Mouse (Mus musculus) brain, embryonic 14.5 days (tissue): ENCODE measurements around the gene Gsg1l. TPM values are rescaled to one million over a fixed set of nuclear protein-coding genes. Genes with fewer than 3 reads are reported as not detected.

ENCODE experiments used
- DNase-seq: peaks from one replicate; pipeline ENCODE4 v3.0.0-alpha.2; 2011; ENCODE audit warnings: low read depth
- CTCF ChIP-seq: fragments of 200-500 bp; IDR thresholded peaks from 2 replicates; pipeline ENCODE4 v1.5.1; 2012; ENCODE audit warnings: inconsistent platforms, mild to moderate bottlenecking, moderate library complexity, borderline replicate concordance; ENCODE audit not compliant: insufficient read depth, insufficient read length; ENCODE audit errors: extremely low read depth
- POLR2A ChIP-seq: fragments of 200-500 bp; IDR thresholded peaks from 2 replicates; pipeline ENCODE4 v1.6.1; 2012; ENCODE audit warnings: mild to moderate bottlenecking, inconsistent platforms, borderline replicate concordance; ENCODE audit not compliant: poor library complexity, insufficient read depth, insufficient read length, severe bottlenecking; ENCODE audit errors: extremely low read depth
- polyA plus RNA-seq: library from polyadenylated mRNA; depleted of rRNA; stranded (reverse); fragments of >200 nt; gene quantifications from 2 replicates; pipeline ENCODE4 v1.2.3, GENCODE M21; 2012

Gsg1l gene
- polyA plus RNA-seq, 1 experiment, result 26.6 TPM

DNA sequence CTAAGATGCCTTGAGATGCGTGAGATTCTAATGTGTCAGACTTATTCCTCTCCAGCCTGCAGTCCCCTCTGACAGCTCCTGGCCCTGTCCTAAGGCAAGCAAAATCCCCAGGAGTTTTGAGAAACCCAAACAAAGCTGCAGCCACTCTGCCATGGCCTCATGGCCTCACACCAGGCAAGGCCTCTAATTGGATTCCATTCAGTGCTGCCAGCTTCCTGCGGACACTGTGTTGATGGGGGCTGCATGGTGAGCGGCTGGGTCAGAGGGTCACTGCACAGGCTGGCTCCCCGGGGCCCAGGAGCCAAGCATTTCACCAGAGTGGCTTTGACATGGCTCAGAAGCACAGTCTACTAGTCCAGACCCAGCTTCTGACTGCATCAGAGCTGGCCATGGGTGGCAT, 92.7 kb downstream of the Gsg1l start:
- no peak for DNase-seq

DNA sequence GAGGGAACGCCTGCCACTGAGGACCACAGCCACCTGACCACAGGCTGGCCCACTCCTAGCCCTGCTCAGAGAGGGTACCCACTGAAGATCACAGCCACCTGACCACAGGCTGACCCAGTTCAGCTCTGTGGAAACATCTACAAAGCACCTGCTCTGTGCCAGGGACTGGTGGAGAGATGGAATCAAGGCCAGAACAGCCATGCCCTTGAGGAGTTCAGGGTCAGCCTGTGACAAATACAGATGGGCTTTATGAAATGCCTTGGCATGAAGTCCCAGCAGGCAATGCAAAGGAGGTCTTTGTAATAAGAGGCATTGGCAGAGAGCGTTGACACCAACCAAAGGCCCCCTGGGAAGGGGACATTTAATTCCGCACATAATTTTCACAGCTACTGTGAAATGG, 93.9 kb downstream of the Gsg1l start:
- DNase-seq, result no peak
- TF ChIP-seq POLR2A, result no peak
- no peak for TF ChIP-seq CTCF

More for the DNA sequence above, 92.7 kb downstream of the Gsg1l start:
- TF ChIP-seq CTCF (no peak), POLR2A (no peak)

DNA sequence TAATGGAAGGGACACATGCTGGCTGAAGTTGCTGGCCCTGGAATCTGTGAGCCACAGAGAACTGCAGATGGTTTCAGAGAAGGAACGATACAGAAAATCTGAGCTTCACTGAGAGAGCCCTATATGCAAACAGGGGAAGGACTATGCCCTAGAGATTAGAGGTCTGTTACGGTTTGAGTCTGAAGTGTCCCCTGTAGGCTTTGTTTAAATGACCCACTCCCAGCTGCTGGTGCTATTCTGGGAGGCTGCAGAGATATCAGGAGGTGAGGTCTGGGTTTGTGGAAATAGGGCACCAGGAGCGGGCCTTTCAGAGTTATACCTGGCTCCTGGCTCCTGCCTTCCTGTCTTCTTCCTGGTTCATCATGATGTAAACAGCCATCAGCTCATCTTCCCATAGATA, 95.1 kb downstream of the Gsg1l start:
- no peak for TF ChIP-seq POLR2A
- TF ChIP-seq CTCF, result no peak
- DNase-seq, result no peak

DNA sequence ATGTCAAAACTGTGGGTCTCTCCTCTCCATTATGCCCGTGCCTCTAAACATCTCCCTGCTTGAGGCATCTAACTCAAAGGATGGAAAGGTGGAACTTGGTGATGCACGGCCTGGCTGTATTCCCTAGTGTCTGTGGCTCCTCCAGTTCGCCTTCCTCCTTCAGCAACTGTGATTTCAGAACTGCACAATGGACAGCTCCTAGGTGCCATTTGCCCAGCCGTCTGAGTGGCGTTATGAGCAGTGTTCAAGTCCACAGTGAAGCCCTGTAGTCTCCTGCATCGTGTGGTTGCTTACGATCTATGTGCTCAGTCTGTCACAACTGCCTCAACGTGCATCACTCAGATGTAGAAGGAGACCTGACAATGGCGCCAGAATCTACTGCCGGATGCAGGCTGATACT, 96.6 kb downstream of the Gsg1l start:
- no peak for TF ChIP-seq POLR2A

DNA sequence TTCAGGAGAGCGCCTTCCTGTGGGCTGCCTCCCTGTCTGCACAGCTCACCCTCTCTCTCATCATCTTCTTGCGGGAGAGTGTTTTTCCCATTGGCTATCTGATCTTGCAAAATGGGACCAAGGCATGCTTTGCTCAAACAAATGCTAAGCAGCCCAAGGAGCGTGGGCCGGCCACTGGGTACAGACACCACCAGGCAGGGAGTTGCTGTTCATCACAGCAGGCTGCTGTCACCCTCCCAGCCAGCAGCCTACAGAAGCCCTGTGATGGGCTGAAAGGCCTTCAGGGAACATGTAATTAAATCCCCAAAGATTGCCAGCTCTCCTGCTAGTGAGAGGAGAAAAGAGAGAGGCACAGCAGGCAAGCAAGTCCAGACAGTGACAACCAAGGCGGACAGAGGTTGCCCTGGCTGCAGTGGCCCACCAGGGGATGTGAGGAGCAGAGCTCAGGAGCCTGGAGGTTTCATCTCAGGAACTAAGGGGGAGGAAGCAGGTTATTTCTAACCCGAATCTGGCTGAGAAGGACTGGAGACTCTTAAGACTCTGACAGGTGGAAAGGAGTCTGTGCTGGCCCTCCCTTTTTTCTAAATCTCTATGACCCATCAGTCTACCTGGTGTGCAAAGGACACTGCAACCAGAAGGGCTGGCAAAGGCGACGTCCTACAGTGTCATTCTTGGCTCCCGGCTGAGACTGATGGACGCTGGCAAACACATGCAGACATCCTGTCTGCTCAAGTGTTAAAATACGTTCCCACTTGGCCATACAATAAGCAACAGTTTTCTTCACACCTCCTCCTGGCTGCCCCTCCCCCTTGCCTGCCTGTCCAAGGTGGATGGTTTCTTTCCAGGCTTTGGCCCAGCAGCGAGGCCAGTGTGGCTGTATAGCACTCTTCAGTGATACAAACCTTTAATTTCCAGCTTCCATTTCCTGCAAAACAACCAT, 98.0 kb downstream of the Gsg1l start:
- peak; percentile 76 for DNase-seq
- TF ChIP-seq CTCF, result peak; percentile 26; the same call in 1 of the 2 replicates
- TF ChIP-seq POLR2A, result no peak

More for the DNA sequence above, 96.6 kb downstream of the Gsg1l start:
- no peak for DNase-seq

DNA sequence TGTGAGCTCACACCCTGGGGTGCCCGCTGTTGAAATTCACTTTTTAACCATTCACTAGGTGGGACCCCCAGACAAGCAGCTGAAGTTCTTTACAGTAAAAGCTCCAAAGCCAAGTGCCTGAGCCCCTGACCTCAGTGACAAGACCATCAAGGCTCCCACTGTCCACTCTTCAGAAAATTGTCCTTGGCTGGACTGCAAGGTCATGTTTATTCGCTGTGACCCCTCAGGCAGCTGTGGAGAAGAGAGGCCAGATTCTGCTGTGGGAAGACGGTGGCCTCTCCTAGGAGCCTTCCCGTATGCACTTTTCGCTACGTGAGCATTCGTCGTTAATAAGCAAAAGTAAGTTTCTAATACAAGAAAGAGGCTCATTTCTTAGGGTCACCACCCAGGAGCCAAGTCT, 102.6 kb downstream of the Gsg1l start:
- TF ChIP-seq CTCF (no peak), POLR2A (no peak)
- DNase-seq, result no peak

DNA sequence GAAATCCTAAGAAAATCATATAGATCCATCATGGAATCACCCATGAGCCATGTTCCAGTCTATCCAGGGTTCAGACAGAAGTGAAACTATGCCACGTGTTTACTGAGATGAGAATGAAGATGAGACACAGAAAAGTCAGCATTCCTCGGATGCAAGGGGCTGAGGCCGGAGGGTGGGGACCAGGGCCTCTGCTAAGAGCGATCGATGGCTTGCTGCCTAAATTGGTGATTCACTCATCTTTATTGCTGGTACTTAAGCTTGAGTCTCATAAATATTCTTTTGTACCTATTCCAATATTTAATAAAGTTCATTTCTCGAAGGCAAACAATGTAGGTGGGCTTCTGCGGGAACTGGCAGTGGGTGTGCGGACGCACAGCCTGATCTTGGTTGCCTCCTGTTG, 105.5 kb downstream of the Gsg1l start:
- DNase-seq, result no peak
- TF ChIP-seq POLR2A (no peak), CTCF (no peak)

DNA sequence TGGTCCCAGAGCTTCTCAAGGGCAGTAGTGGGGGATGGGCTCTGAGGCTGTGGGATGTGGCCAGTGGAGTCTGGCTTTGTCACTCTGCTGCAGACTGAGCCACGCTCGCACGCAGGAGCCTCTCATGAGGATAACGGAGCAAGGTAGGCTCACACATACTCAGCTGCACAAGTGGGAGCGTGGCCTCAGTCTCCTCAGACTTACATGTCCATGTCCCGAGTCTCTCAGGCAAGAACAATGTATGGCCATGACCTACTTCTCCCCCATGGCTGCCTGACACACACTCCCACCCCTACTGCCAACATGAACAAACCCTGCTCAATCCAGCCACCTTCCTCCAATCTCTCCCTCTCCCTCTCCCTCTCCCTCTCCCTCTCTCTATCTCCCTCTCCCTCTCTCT, 106.8 kb downstream of the Gsg1l start:
- no peak for DNase-seq
- TF ChIP-seq POLR2A (no peak), CTCF (no peak)

DNA sequence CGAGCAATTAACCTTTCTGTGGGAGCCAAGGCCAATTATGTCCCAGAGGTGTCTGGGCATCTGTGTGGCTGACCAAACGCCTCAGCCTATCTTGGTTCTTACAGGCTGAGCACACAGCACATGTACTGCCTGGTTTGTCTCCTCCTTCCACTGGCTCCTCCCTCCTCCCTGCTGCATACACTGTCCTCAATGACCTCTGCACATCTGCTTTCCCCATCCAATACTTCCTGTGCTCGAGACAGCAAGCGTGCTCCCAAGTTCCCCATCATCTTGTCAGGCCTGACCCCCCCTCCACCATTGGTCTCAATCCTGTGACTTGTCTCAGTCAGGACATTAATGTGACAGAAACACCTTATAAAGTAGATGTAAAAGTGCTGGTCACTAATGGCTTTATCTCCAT, 108.3 kb downstream of the Gsg1l start:
- TF ChIP-seq CTCF (no peak), POLR2A (no peak)
- DNase-seq, result no peak

DNA sequence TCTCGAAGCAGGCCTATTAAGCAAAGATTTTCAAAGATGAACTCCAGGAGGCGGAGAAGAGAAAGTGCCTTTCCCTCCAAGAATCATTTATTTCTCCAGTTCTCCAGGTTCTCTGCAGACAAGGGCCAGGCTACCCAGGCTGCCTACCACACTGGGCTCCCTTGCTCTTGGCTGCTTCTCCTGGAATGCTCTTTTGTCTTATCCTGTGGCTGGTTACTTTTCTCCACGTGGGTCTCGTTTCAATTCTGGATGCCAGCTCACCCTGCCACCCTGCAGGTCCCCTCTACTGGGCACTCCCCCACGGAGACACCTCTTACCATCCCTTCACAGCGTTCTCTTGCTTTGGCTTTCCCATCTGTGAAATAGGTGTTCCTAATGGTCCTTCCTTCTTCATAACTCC, 109.4 kb downstream of the Gsg1l start:
- peak; percentile 34 for DNase-seq
- TF ChIP-seq POLR2A, result no peak
- no peak for TF ChIP-seq CTCF

DNA sequence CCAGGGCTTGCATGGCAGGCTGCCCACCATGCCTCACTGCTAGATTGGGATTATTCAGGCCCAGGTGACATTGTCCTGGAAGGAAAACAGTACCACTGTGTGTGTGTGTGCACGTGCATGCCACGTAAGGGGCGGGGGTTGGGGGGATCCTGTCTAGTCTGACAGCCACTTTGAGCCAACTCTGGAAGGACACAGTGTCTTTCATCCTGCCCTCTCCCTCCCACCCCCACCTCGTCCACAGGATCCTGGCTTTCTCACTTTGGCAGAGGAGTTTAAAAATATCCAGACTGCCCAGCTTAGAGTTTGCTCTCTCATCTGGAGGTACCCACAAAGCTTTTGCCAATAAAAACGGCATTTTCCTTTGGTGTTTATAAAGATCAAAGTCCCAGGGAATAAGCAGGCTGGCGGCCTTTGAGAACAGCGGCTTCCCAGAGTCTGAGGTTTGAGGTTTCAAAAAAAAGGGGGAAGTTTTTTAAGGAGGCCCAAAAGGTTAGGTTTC, 110.0 kb downstream of the Gsg1l start:
- TF ChIP-seq POLR2A (no peak), CTCF (no peak)
- peak; percentile 60 for DNase-seq

DNA sequence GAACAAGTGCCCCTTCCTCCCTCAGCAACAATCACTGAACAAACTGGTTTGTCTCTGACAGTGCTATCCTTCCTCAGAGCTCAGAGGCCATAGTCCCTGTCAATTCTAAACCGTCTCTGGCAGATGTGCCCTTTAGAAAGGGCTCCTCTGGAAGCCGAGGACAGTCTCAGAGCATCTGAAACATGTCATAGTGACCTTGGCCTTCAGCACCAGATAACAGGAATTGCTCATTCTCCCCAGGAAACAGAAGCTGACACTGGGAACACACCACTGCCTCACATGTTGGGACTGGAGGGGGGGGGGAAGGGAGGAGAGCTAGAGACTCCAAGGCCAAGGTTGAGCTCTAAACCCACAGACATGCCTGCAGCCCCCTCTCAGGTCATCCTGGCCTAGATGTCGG, 113.1 kb downstream of the Gsg1l start:
- TF ChIP-seq POLR2A, result no peak
- TF ChIP-seq CTCF, result no peak
- DNase-seq, result no peak
